ENCODE assay signal across 9 mouse cellular contexts in the genomic region with DNA sequence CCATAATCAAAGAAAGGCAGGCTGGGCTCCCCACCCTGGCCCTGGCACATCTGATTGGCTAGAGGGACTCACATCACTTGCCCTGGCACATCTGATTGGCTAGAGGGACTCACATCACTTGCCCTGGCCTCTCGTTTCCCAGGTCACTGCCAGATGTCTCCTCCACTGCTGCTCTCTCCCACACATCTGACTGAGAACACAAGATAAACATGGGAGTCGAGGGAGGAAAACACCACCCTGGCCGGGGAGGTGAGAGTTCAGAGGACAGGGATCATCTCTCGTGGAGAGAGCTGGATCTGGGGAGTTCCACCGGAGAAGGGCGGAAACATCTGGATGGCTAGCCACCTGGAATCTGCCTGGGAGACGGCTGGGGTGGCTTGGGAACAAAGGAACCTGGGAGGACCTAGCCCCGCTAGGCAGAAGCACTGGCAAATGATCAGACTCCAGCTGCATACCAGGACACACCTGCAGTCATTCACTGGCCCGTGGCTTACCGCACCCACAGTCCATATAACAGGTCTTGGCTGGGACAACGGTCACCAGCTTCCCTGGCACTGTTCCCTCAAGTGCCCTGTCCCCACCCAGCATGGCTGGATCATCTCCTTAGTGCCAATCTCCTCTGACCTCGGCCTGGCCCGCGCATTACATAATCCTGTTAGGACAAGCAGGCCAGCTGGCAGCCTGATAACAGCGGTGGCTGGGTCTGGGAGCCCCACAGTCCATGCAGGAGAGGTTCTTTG. TPM values are rescaled to one million over a fixed set of nuclear protein-coding genes. Genes with fewer than 3 reads are reported as not detected.
DNase-seq lines count a peak whose midpoint lies in the region; ATAC-seq lines count a peak whose summit lies in the region.
"Had no signal": no experiment of that assay in that cellular context is flagged by ENCODE, and none has a peak within 500 bp of the region (broad histone marks: within the 10 kb centered on the region; RNA-seq: fewer than 3 reads in every experiment).

No protein-coding gene starts in this region.

- no peaks in the 10 kb centered on the region for H3K36me3 ChIP-seq in neural tube, embryonic 15.5 days
- H3K36me3 ChIP-seq in heart, embryonic 15.5 days, result no peaks in the 10 kb centered on the region

- H3K27ac ChIP-seq in neural tube, embryonic 15.5 days (replicated peaks), result no peak overlapping the region
- H3K27ac ChIP-seq in heart, embryonic 15.5 days, result peak overlapping the region; percentile 22

- no peak for ATAC-seq in neural tube, embryonic 15.5 days (ENCODE audit: low FRiP score)
- peak; percentile 54 for ATAC-seq in heart, embryonic 15.5 days (replicated peaks; ENCODE audit: insufficient number of reproducible peaks, insufficient read depth, low FRiP score, low read depth)
- 0 out of 2 replicates have a peak, but pooled peaks have one; percentile 15 for ATAC-seq in megakaryocyte-erythroid progenitor cell, adult 5-6 weeks (replicated peaks; ENCODE audit: low FRiP score, low TSS enrichment, poor library complexity, severe bottlenecking)
- ATAC-seq: Patski had no signal

- H3K27me3 ChIP-seq in neural tube, embryonic 15.5 days (replicated peaks), result no peaks in the 10 kb centered on the region
- H3K27me3 ChIP-seq in heart, embryonic 15.5 days, result no peaks in the 10 kb centered on the region
- H3K27me3 ChIP-seq: Patski had no signal

- 63% methylated on average over 15 of the region's 15 CpGs for WGBS in neural tube, embryonic 15.5 days
- WGBS in heart, embryonic 15.5 days, result 29% methylated on average over 15 of the region's 15 CpGs

- 0 out of 2 replicates have a peak, but pooled peaks cover 6% of the 10 kb centered on the region for H3K4me1 ChIP-seq in neural tube, embryonic 15.5 days
- H3K4me1 ChIP-seq in heart, embryonic 15.5 days (replicated peaks), result peaks cover 47% of the 10 kb centered on the region

- no peaks in the 10 kb centered on the region for H3K9me3 ChIP-seq in neural tube, embryonic 15.5 days (replicated peaks)
- no peaks in the 10 kb centered on the region for H3K9me3 ChIP-seq in heart, embryonic 15.5 days (replicated peaks)

- no peak overlapping the region for H3K9ac ChIP-seq in neural tube, embryonic 15.5 days (replicated peaks)
- no peak overlapping the region for H3K9ac ChIP-seq in heart, embryonic 15.5 days

- H3K4me3 ChIP-seq in neural tube, embryonic 15.5 days (replicated peaks), result no peak overlapping the region
- no peak overlapping the region for H3K4me3 ChIP-seq in heart, embryonic 15.5 days

- peak; percentile 52 for DNase-seq in neural tube, embryonic 10.5 days (ENCODE audit: extremely low spot score, low spot score)
- DNase-seq in embryo, embryonic 11 days, result peak; percentile 71
- peak; percentile 50 to 69 for DNase-seq in kidney, postnatal 4 days
- no peak for DNase-seq in thymus, postnatal 10 days (ENCODE audit: low spot score in 2 of 2)
- DNase-seq in frontal cortex, postnatal 25 days (ENCODE audit: low spot score in 2 of 2), result no peak

- no peak overlapping the region for H3K4me2 ChIP-seq in neural tube, embryonic 15.5 days
- H3K4me2 ChIP-seq in heart, embryonic 15.5 days, result no peak overlapping the region

RNA-seq across cellular contexts. Expression of a gene that starts 17.2 kb away (rescaled TPM):
- 0.05 and 0.06 TPM in 2 replicates for polyA plus RNA-seq in neural tube, embryonic 15.5 days (2015; fragmentation: Nextera tagmentation; extraction: Ambion mirVana)
- polyA plus RNA-seq in heart, embryonic 15.5 days (2015; fragmentation: Nextera tagmentation; extraction: Ambion mirVana), result 0.03 and 0.04 TPM in 2 replicates
- total RNA-seq in megakaryocyte-erythroid progenitor cell, adult 5-6 weeks (2014; fragmentation: Nextera tagmentation), result not detected in 2 replicates
- not detected in 2 replicates for total RNA-seq in megakaryocyte-erythroid progenitor cell, adult 5-6 weeks (2017)

RNA-seq across cellular contexts. Expression of a gene that starts 26.5 kb away (rescaled TPM):
- 32.2 and 38.6 TPM in 2 replicates for polyA plus RNA-seq in neural tube, embryonic 15.5 days (2015; fragmentation: Nextera tagmentation; extraction: Ambion mirVana)
- 32.5 and 36.9 TPM in 2 replicates for polyA plus RNA-seq in heart, embryonic 15.5 days (2015; fragmentation: Nextera tagmentation; extraction: Ambion mirVana)
- 31.8 and 39.6 TPM in 2 replicates for total RNA-seq in megakaryocyte-erythroid progenitor cell, adult 5-6 weeks (2014; fragmentation: Nextera tagmentation)
- 31.6 and 43.1 TPM in 2 replicates for total RNA-seq in megakaryocyte-erythroid progenitor cell, adult 5-6 weeks (2017)

Comparison
In these comparisons a context has a peak if more than half of its experiments do, and no peak if none do; other contexts are left out.
1. DNase-seq: peak in neural tube, embryonic 10.5 days (single experiment), embryo, embryonic 11 days (single experiment) and kidney, postnatal 4 days (2 of 2); none in thymus, postnatal 10 days (0 of 2) and frontal cortex, postnatal 25 days (0 of 2).